Mouse (Mus musculus) embryonic facial prominence, embryonic 10.5 days (tissue): Measurements from ENCODE around the gene Pex14. TPM values are rescaled to one million over a fixed set of nuclear protein-coding genes. Genes with fewer than 3 reads are reported as not detected.

Experiments
- DNase-seq: peaks from one replicate; pipeline ENCODE4 v3.0.0-alpha.2; 2017; ENCODE audit warnings: low spot score
- H3K27ac ChIP-seq: fragments of 300-500 bp; sonication (generic); replicated peaks from 2 replicates; pipeline ENCODE4 v1.5.1; 2016; ENCODE audit warnings: mild to moderate bottlenecking
- H3K27me3 ChIP-seq: fragments of 300-500 bp; sonication (generic); replicated peaks from 2 replicates; pipeline ENCODE4 v1.6.1; 2016; ENCODE audit warnings: low read depth, mild to moderate bottlenecking; ENCODE audit not compliant: poor library complexity, severe bottlenecking
- H3K36me3 ChIP-seq: fragments of 300-500 bp; sonication (generic); replicated peaks from 2 replicates; pipeline ENCODE4 v1.6.1; 2016; ENCODE audit warnings: mild to moderate bottlenecking, moderate library complexity
- H3K4me1 ChIP-seq: fragments of 300-500 bp; sonication (generic); 2 replicates; pipeline ENCODE4 v1.6.1; 2016
- H3K4me3 ChIP-seq: fragments of 300-500 bp; sonication (generic); 2 replicates; pipeline ENCODE4 v1.5.1; 2016; ENCODE audit warnings: mild to moderate bottlenecking, moderate library complexity
- H3K9me3 ChIP-seq: fragments of 300-500 bp; sonication (generic); 2 replicates; pipeline ENCODE4 v1.6.1; 2016; ENCODE audit warnings: mild to moderate bottlenecking
- WGBS: fragments of 180-500 bp; shearing (Covaris S2); methylation state at CpG from one replicate; pipeline ENCODE4 v1.1.7; 2016; 5-methylcytosine and 5-hydroxymethylcytosine counted together
- polyA plus RNA-seq: library from polyadenylated mRNA; unstranded; fragments of >200 nt; fragmentation: Nextera tagmentation; extraction: Ambion mirVana; gene quantifications from 2 replicates; pipeline ENCODE4 v1.2.1, GENCODE M21; 2016

Gene Pex14
- polyA plus RNA-seq, 1 experiment from 2014 or later, result 59.0 TPM

- WGBS, result 3% methylated on average over 44 of the region's 44 CpGs
- no peaks in the 10 kb centered on the region for H3K9me3 ChIP-seq
- H3K27ac ChIP-seq, result peak overlapping the region; percentile 66
- H3K4me3 ChIP-seq, result peak overlapping the region; percentile 61
- DNase-seq, result peak; percentile 73
- peaks cover 96% of the 10 kb centered on the region for H3K27me3 ChIP-seq
- H3K4me1 ChIP-seq, result peaks cover 62% of the 10 kb centered on the region
- H3K36me3 ChIP-seq, result no peaks in the 10 kb centered on the region
These were observed 147.8 kb downstream of the Pex14 start for GRCm38 (mm10) chr4:148951821-148952291.

- Histone ChIP-seq H3K4me3 (peak overlapping the region; percentile 61), H3K27ac (peak overlapping the region; percentile 52; the same call in 1 of the 2 replicates), H3K9me3 (no peaks in the 10 kb centered on the region), H3K4me1 (peaks cover 63% of the 10 kb centered on the region), H3K27me3 (peaks cover 94% of the 10 kb centered on the region), H3K36me3 (no peaks in the 10 kb centered on the region)
- peak; percentile 67 for DNase-seq
- WGBS, result 33% methylated on average over 25 of the region's 25 CpGs
These were observed 148.6 kb downstream of the Pex14 start for GRCm38 (mm10) chr4:148950932-148951650.

- H3K36me3 ChIP-seq, result no peaks in the 10 kb centered on the region
- peaks cover 89% of the 10 kb centered on the region for H3K27me3 ChIP-seq
- peak overlapping the region; percentile 61; the same call in 1 of the 2 replicates for H3K4me3 ChIP-seq
- no peaks in the 10 kb centered on the region for H3K9me3 ChIP-seq
- 83% methylated on average over 6 of the region's 6 CpGs for WGBS
- 0 out of 2 replicates have a peak overlapping the region, but pooled peaks have one; percentile 3 for H3K27ac ChIP-seq
- H3K4me1 ChIP-seq, result peaks cover 63% of the 10 kb centered on the region
- no peak for DNase-seq
These were observed 149.2 kb downstream of the Pex14 start for GRCm38 (mm10) chr4:148950487-148950886.

GRCm38 (mm10) chr4:148947833-148948388, 151.8 kb downstream of the Pex14 start:
- WGBS, result 49% methylated on average over 10 of the region's 10 CpGs
- Histone ChIP-seq H3K27me3 (peaks cover 83% of the 10 kb centered on the region), H3K9me3 (no peaks in the 10 kb centered on the region), H3K4me3 (no peak overlapping the region; the same call in 1 of the 2 replicates), H3K4me1 (peaks cover 69% of the 10 kb centered on the region), H3K27ac (peak overlapping the region; percentile 20; the same call in 1 of the 2 replicates), H3K36me3 (no peaks in the 10 kb centered on the region)
- DNase-seq, result peak; percentile 69

GRCm38 (mm10) chr4:148946071-148946470, 153.6 kb downstream of the Pex14 start:
- H3K9me3 ChIP-seq, result no peaks in the 10 kb centered on the region
- no peak overlapping the region for H3K27ac ChIP-seq
- DNase-seq, result no peak
- H3K27me3 ChIP-seq, result peaks cover 83% of the 10 kb centered on the region
- peaks cover 62% of the 10 kb centered on the region for H3K4me1 ChIP-seq
- no peaks in the 10 kb centered on the region for H3K36me3 ChIP-seq
- H3K4me3 ChIP-seq, result no peak overlapping the region
- WGBS, result 90% methylated on average over 8 of the region's 8 CpGs

- no peak overlapping the region for H3K27ac ChIP-seq
- 83% methylated on average over 4 of the region's 4 CpGs for WGBS
- no peak for DNase-seq
These were observed 154.2 kb downstream of the Pex14 start for GRCm38 (mm10) chr4:148945476-148945881.

GRCm38 (mm10) chr4:148943099-148943498, 156.6 kb downstream of the Pex14 start:
- DNase-seq, result peak; percentile 56
- peaks cover 62% of the 10 kb centered on the region for H3K4me1 ChIP-seq
- no peak overlapping the region for H3K27ac ChIP-seq
- H3K27me3 ChIP-seq, result peaks cover 81% of the 10 kb centered on the region
- H3K4me3 ChIP-seq, result no peak overlapping the region
- H3K36me3 ChIP-seq, result 0 out of 2 replicates have a peak, but pooled peaks cover 9% of the 10 kb centered on the region
- no peaks in the 10 kb centered on the region for H3K9me3 ChIP-seq
- 14% methylated on average over 5 of the region's 5 CpGs for WGBS

More at GRCm38 (mm10) chr4:148945476-148945881, 154.2 kb downstream of the Pex14 start:
- Histone ChIP-seq H3K4me3 (no peak overlapping the region), H3K27me3 (peaks cover 81% of the 10 kb centered on the region), H3K9me3 (no peaks in the 10 kb centered on the region), H3K4me1 (peaks cover 62% of the 10 kb centered on the region), H3K36me3 (no peaks in the 10 kb centered on the region)

GRCm38 (mm10) chr4:148941321-148941720, 158.4 kb downstream of the Pex14 start:
- Histone ChIP-seq H3K27me3 (peaks cover 84% of the 10 kb centered on the region), H3K9me3 (no peaks in the 10 kb centered on the region), H3K4me3 (no peak overlapping the region), H3K4me1 (peaks cover 53% of the 10 kb centered on the region), H3K36me3 (0 out of 2 replicates have a peak, but pooled peaks cover 11% of the 10 kb centered on the region), H3K27ac (peak overlapping the region; percentile 58)
- 57% methylated on average over 11 of the region's 11 CpGs for WGBS
- DNase-seq, result no peak

- H3K36me3 ChIP-seq, result 0 out of 2 replicates have a peak, but pooled peaks cover 11% of the 10 kb centered on the region
- peak overlapping the region; percentile 58 for H3K27ac ChIP-seq
- 11% methylated on average over 25 of the region's 25 CpGs for WGBS
- peaks cover 89% of the 10 kb centered on the region for H3K27me3 ChIP-seq
- H3K4me3 ChIP-seq, result peak overlapping the region; percentile 38
- no peaks in the 10 kb centered on the region for H3K9me3 ChIP-seq
- peak; percentile 90 for DNase-seq
- peaks cover 57% of the 10 kb centered on the region for H3K4me1 ChIP-seq
These were observed 158.9 kb downstream of the Pex14 start for GRCm38 (mm10) chr4:148940674-148941211.

- no peak for DNase-seq
- 0 out of 2 replicates have a peak overlapping the region, but pooled peaks have one; percentile 20 for H3K27ac ChIP-seq
- H3K36me3 ChIP-seq, result 0 out of 2 replicates have a peak, but pooled peaks cover 11% of the 10 kb centered on the region
- H3K4me1 ChIP-seq, result peaks cover 75% of the 10 kb centered on the region
- no peaks in the 10 kb centered on the region for H3K9me3 ChIP-seq
- H3K27me3 ChIP-seq, result peaks cover 97% of the 10 kb centered on the region
- WGBS, result 85% methylated on average over 26 of the region's 26 CpGs
- H3K4me3 ChIP-seq, result no peak overlapping the region
These were observed 161.1 kb downstream of the Pex14 start for GRCm38 (mm10) chr4:148938546-148938945.

GRCm38 (mm10) chr4:148936727-148937126, 162.9 kb downstream of the Pex14 start:
- 0 out of 2 replicates have a peak overlapping the region, but pooled peaks have one; percentile 7 for H3K27ac ChIP-seq
- peaks cover 67% of the 10 kb centered on the region for H3K4me1 ChIP-seq
- 90% methylated on average over 12 of the region's 12 CpGs for WGBS
- no peak for DNase-seq
- H3K4me3 ChIP-seq, result no peak overlapping the region
- H3K27me3 ChIP-seq, result peaks cover 94% of the 10 kb centered on the region
- H3K9me3 ChIP-seq, result no peaks in the 10 kb centered on the region
- 0 out of 2 replicates have a peak, but pooled peaks cover 11% of the 10 kb centered on the region for H3K36me3 ChIP-seq

GRCm38 (mm10) chr4:148936111-148936510, 163.6 kb downstream of the Pex14 start:
- Histone ChIP-seq H3K4me1 (peaks cover 65% of the 10 kb centered on the region), H3K36me3 (0 out of 2 replicates have a peak, but pooled peaks cover 11% of the 10 kb centered on the region), H3K27ac (peak overlapping the region; percentile 52; the same call in 1 of the 2 replicates), H3K27me3 (peaks cover 94% of the 10 kb centered on the region), H3K4me3 (no peak overlapping the region), H3K9me3 (no peaks in the 10 kb centered on the region)
- 86% methylated on average over 12 of the region's 12 CpGs for WGBS
- DNase-seq, result no peak
